Mouse (Mus musculus) liver, embryonic 11.5 days (tissue): ENCODE data around the gene Rybp. TPM values are rescaled to one million over a fixed set of nuclear protein-coding genes. Genes with fewer than 3 reads are reported as not detected.

Source experiments
- ATAC-seq: fragments of 200-750 bp; cut with Nextera tagmentation; replicated peaks from 2 replicates; pipeline ENCODE4 v1.8.0; 2017; ENCODE audit warnings: moderate number of reproducible peaks, mild to moderate bottlenecking, moderate TSS enrichment, moderate library complexity; ENCODE audit not compliant: low FRiP score
- DNase-seq: peaks from one replicate; pipeline ENCODE4 v3.0.0-alpha.2; 2017; ENCODE audit warnings: low spot score
- H3K27ac ChIP-seq: fragments of 300-500 bp; sonication (generic); 2 replicates; pipeline ENCODE4 v1.5.1; 2014; ENCODE audit warnings: mild to moderate bottlenecking, low read depth, low read length, control low read depth
- H3K27me3 ChIP-seq: fragments of 300-500 bp; sonication (generic); replicated peaks from 2 replicates; pipeline ENCODE4 v1.6.1; 2014; ENCODE audit warnings: low read length, mixed read lengths; ENCODE audit not compliant: control insufficient read depth, insufficient read depth
- H3K36me3 ChIP-seq: fragments of 300-500 bp; sonication (generic); 2 replicates; pipeline ENCODE4 v1.6.1; 2014; ENCODE audit warnings: mild to moderate bottlenecking, low read length, moderate library complexity, mixed read lengths; ENCODE audit not compliant: control insufficient read depth, insufficient read depth
- H3K4me1 ChIP-seq: fragments of 300-500 bp; sonication (generic); replicated peaks from 2 replicates; pipeline ENCODE4 v1.6.1; 2014; ENCODE audit warnings: low read length, mixed read lengths; ENCODE audit not compliant: control insufficient read depth, insufficient read depth
- H3K4me2 ChIP-seq: fragments of 300-500 bp; sonication (generic); 2 replicates; pipeline ENCODE4 v1.6.1; 2014; ENCODE audit warnings: mild to moderate bottlenecking, control low read depth, moderate library complexity
- H3K4me3 ChIP-seq: fragments of 300-500 bp; sonication (generic); 2 replicates; pipeline ENCODE4 v1.5.1; 2014; ENCODE audit warnings: low read depth, low read length, control low read depth
- H3K9ac ChIP-seq: fragments of 300-500 bp; sonication (generic); 2 replicates; pipeline ENCODE4 v1.6.1; 2014; ENCODE audit warnings: low read depth, low read length, control low read depth
- H3K9me3 ChIP-seq: fragments of 300-500 bp; sonication (generic); 2 replicates; pipeline ENCODE4 v1.6.1; 2016; ENCODE audit warnings: low read length, inconsistent platforms, mixed read lengths; ENCODE audit not compliant: control insufficient read depth
- WGBS: fragments of 180-500 bp; shearing (Covaris S2); extraction: QIAGEN DNeasy Blood & Tissue Kit; methylation state at CpG from one replicate; pipeline ENCODE4 v1.1.7; 2014; 5-methylcytosine and 5-hydroxymethylcytosine counted together
- polyA plus RNA-seq: library from polyadenylated mRNA; unstranded; fragments of >200 nt; fragmentation: Nextera tagmentation; extraction: Ambion mirVana; gene quantifications from 2 replicates; pipeline ENCODE4 v1.2.1, GENCODE M21; 2014

Rybp gene
- polyA plus RNA-seq, 1 experiment from 2014 or later: 11.2 TPM

- no peak for DNase-seq
Observed at GRCm38 (mm10) chr6:100221803-100222202, 65.5 kb downstream of the Rybp start.

DNA sequence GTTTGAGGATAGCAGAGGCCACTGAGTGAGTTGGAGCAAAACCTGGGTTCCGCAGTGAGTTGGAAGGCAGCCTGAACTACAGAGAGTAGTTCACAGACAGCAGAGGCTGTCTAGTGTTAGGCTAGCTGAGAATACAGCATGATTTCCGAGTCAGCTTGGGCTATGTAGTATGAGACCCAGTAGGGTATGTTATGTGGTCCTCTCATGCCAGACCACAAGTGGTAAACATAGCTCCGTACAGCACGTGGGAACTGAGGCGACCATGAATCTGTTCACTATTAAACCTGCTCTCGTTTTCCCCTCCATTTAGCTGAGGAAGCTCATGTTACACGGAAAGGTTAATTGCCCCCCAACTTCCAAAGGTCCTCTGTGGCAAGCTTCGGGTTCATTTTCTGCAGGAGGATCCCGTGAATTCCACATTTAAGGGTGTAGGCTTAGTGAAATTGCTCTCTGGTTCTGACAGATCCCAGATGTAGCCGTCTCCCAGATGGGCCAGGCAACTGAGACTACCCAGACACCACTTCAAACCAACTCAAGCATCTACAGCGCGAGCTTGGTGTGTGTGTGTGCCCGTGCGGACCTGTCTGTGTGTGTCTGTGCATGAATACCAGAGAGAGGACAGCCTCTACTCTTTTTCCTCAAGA is 66.2 kb downstream of the Rybp start:
- DNase-seq (no peak), ATAC-seq (no peak)
- H3K27me3 ChIP-seq: no peaks in the 10 kb centered on the region
- no peaks in the 10 kb centered on the region for H3K9me3 ChIP-seq
- no peaks in the 10 kb centered on the region for H3K36me3 ChIP-seq
- no peak overlapping the region for H3K4me3 ChIP-seq
- WGBS: 70% methylated on average over 14 of the region's 14 CpGs
- no peak overlapping the region for H3K9ac ChIP-seq
- no peak overlapping the region for H3K4me2 ChIP-seq
- no peak overlapping the region for H3K27ac ChIP-seq
- peaks cover 13% of the 10 kb centered on the region for H3K4me1 ChIP-seq

More at GRCm38 (mm10) chr6:100221803-100222202, 65.5 kb downstream of the Rybp start:
- Histone ChIP-seq H3K36me3 (no peaks in the 10 kb centered on the region), H3K9me3 (no peaks in the 10 kb centered on the region), H3K27me3 (no peaks in the 10 kb centered on the region), H3K9ac (no peak overlapping the region), H3K4me3 (no peak overlapping the region), H3K27ac (no peak overlapping the region), H3K4me2 (no peak overlapping the region), H3K4me1 (peaks cover 13% of the 10 kb centered on the region)
- ATAC-seq: no peak
- WGBS: 60% methylated on average over 4 of the region's 4 CpGs

DNA sequence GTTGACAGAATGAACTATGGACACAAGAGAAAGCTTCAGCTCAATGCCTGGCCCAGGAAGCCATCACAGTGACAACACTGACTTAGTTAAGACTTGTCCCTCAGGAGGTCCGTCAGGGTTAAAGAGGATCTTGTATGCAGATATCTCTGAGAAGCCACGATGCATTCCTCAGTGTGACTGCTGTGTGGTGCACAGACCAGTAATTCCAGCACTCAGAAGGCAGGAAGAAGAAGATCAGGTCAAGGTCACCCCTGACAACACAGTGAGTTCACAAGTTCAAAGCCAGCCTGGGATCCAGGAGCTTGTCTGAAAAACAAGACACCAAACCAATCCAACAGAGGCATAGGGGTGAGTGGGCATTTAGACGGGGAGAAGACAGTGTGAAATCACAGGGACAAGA is 67.3 kb downstream of the Rybp start:
- 57% methylated on average over 3 of the region's 3 CpGs for WGBS
- Histone ChIP-seq H3K4me2 (no peak overlapping the region), H3K4me1 (peaks cover 15% of the 10 kb centered on the region), H3K27me3 (no peaks in the 10 kb centered on the region), H3K4me3 (no peak overlapping the region), H3K36me3 (no peaks in the 10 kb centered on the region), H3K9ac (no peak overlapping the region), H3K27ac (no peak overlapping the region), H3K9me3 (no peaks in the 10 kb centered on the region)
- ATAC-seq (no peak), DNase-seq (no peak)

- Histone ChIP-seq H3K4me1 (peaks cover 23% of the 10 kb centered on the region), H3K27me3 (no peaks in the 10 kb centered on the region), H3K4me2 (no peak overlapping the region), H3K27ac (no peak overlapping the region), H3K36me3 (no peaks in the 10 kb centered on the region), H3K4me3 (no peak overlapping the region), H3K9ac (no peak overlapping the region), H3K9me3 (no peaks in the 10 kb centered on the region)
- DNase-seq (no peak), ATAC-seq (no peak)
- WGBS: 69% methylated on average over 13 of the region's 13 CpGs
Observed at GRCm38 (mm10) chr6:100218541-100219341, 68.5 kb downstream of the Rybp start.

DNA sequence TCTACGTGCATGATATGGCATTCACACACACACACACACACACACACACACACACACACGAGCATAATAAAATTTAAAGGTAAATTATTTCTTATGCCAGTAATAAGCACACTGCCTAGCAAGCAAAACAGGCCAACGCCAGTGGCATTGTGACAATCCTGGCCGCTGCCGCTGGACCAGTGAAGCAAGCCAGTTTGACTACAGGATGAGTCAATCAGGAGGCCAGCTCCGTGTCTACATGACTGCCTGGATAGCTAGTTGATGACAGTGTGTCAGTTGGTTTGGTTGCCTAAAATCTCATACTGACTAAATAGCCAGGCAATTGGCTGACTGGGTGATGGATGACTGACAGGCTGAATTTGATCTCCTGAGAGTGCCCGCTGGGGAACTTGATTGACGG is 69.8 kb downstream of the Rybp start:
- no peaks in the 10 kb centered on the region for H3K27me3 ChIP-seq
- WGBS: 84% methylated on average over 8 of the region's 8 CpGs
- H3K36me3 ChIP-seq: no peaks in the 10 kb centered on the region
- ATAC-seq (no peak), DNase-seq (no peak)
- no peaks in the 10 kb centered on the region for H3K9me3 ChIP-seq
- no peak overlapping the region for H3K4me3 ChIP-seq
- H3K27ac ChIP-seq: no peak overlapping the region
- no peak overlapping the region for H3K9ac ChIP-seq
- H3K4me2 ChIP-seq: no peak overlapping the region
- peaks cover 31% of the 10 kb centered on the region for H3K4me1 ChIP-seq

GRCm38 (mm10) chr6:100216945-100217344 is 70.3 kb downstream of the Rybp start:
- H3K9ac ChIP-seq: no peak overlapping the region
- no peaks in the 10 kb centered on the region for H3K9me3 ChIP-seq
- no peak overlapping the region for H3K4me2 ChIP-seq
- H3K4me1 ChIP-seq: peaks cover 32% of the 10 kb centered on the region
- no peaks in the 10 kb centered on the region for H3K36me3 ChIP-seq
- DNase-seq (no peak), ATAC-seq (no peak)
- H3K27me3 ChIP-seq: no peaks in the 10 kb centered on the region
- WGBS: 72% methylated on average over 5 of the region's 5 CpGs
- no peak overlapping the region for H3K4me3 ChIP-seq
- H3K27ac ChIP-seq: no peak overlapping the region; the same call in 1 of the 2 replicates

DNA sequence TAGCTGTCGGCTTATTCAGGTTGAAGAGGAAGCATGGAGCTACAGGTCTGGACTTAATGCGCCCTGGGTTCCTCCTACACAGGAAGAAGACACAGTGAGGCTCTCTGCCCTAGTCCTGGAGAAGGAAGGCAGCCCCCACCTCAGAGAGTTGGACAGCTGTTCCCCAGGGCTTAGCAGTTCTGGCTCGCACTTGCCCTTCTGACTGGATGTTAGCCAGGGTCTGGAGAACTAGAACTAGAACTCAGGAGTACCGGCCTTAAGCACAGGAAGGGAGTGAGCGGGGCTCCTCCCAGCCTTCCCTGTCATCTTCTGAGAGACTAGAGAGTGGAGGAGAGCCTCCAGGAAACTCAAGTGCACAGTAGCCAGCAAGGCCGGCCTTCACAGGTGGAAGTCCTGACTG is 71.5 kb downstream of the Rybp start:
- Histone ChIP-seq H3K9ac (no peak overlapping the region), H3K9me3 (no peaks in the 10 kb centered on the region), H3K27me3 (no peaks in the 10 kb centered on the region), H3K4me2 (no peak overlapping the region), H3K4me1 (peaks cover 32% of the 10 kb centered on the region), H3K4me3 (no peak overlapping the region), H3K36me3 (no peaks in the 10 kb centered on the region), H3K27ac (no peak overlapping the region)
- no peak for DNase-seq
- whole genome bisulfite sequencing: 50% methylated on average over 6 of the region's 6 CpGs
- no peak for ATAC-seq

- peak; percentile 30; the same call in 1 of the 2 replicates for ATAC-seq
- H3K9ac ChIP-seq: no peak overlapping the region
- no peak for DNase-seq
- no peaks in the 10 kb centered on the region for H3K36me3 ChIP-seq
- H3K27ac ChIP-seq: no peak overlapping the region
- H3K4me1 ChIP-seq: peaks cover 25% of the 10 kb centered on the region
- no peak overlapping the region for H3K4me3 ChIP-seq
- no peaks in the 10 kb centered on the region for H3K27me3 ChIP-seq
- 23% methylated on average over 13 of the region's 13 CpGs for WGBS
- H3K9me3 ChIP-seq: no peaks in the 10 kb centered on the region
- no peak overlapping the region; the same call in none of the 2 replicates for H3K4me2 ChIP-seq
Observed at GRCm38 (mm10) chr6:100214132-100214913, 73.0 kb downstream of the Rybp start.
